Comparison of ENCODE assay signal across 11 mouse cellular contexts in genomic region chr7:114364041-114364440, GRCm38 (mm10). TPM values are rescaled to one million over a fixed set of nuclear protein-coding genes. Genes with fewer than 3 reads are reported as not detected.
DNase-seq lines count a peak whose midpoint lies in the region; ATAC-seq and TF ChIP-seq lines count a peak whose summit lies in the region.
"Had no signal": no experiment of that assay in that cellular context is flagged by ENCODE, and none has a peak within 500 bp of the region (broad histone marks: within the 10 kb centered on the region; RNA-seq: fewer than 3 reads in every experiment).

No protein-coding gene starts in this region.

- no peaks in the 10 kb centered on the region for H3K27me3 ChIP-seq in kidney, adult 2 months (replicated peaks; ENCODE audit: control insufficient read depth, insufficient read depth, low read length)
- H3K27me3 ChIP-seq: forebrain, embryonic 12.5 days had no signal

- H3K4me1 ChIP-seq in kidney, adult 2 months (ENCODE audit: control insufficient read depth, insufficient read depth, low read length) = peaks cover 8% of the 10 kb centered on the region
- H3K4me1 ChIP-seq: forebrain, embryonic 12.5 days had no signal

- no peak for ATAC-seq in monocyte, adult 5-6 weeks (replicated peaks; ENCODE audit: insufficient number of reproducible peaks, low FRiP score, low TSS enrichment, poor library complexity, severe bottlenecking)

- H3K4me3 ChIP-seq in kidney, adult 2 months (ENCODE audit: insufficient read depth, low read depth, low read length) = no peak overlapping the region
- H3K4me3 ChIP-seq: forebrain, embryonic 12.5 days; heart, adult 2 months; myocyte had no signal

- H3K27ac ChIP-seq in kidney, adult 2 months (ENCODE audit: insufficient read depth, low read depth, low read length) = no peak overlapping the region
- H3K27ac ChIP-seq: forebrain, embryonic 12.5 days; heart, adult 2 months; macrophage had no signal

- no peak for TF ChIP-seq POLR2A in kidney, adult 2 months (IDR thresholded peaks at IDR 0.05; ENCODE audit: low read depth, low read length)

- H3K36me3 ChIP-seq in kidney, adult 2 months (ENCODE audit: control insufficient read depth, insufficient read depth, low read length) = no peaks in the 10 kb centered on the region
- H3K36me3 ChIP-seq: forebrain, embryonic 12.5 days had no signal

- no peak for TF ChIP-seq CTCF in kidney, adult 2 months (conservative IDR thresholded peaks at IDR 0.05; ENCODE audit: insufficient read depth, insufficient read length, low read depth, low read length)

- DNase-seq in kidney, adult 2 months = peak; percentile 70
- no peak for DNase-seq in kidney, postnatal 4 days
- peak; percentile 55 for DNase-seq in Muller cell, postnatal 12 days (ENCODE audit: inconsistent ontology term)
- DNase-seq in adrenal gland, postnatal 10 days = peak; percentile 66
- DNase-seq in kidney, postnatal 25 days = peak; percentile 66 to 70
- no peak for DNase-seq in left cerebral cortex, adult 18-20 months (ENCODE audit: low spot score in 2 of 2)

- 15% methylated on average over 1 of the region's 1 CpGs for WGBS in kidney, adult 2 months

RNA-seq across cellular contexts. Expression of gene Pde3b, which starts 51.0 kb away (rescaled TPM):
- polyA plus RNA-seq in kidney, adult 2 months (2012; rRNA removed) = 5.6 and 8.9 TPM in 2 replicates
- total RNA-seq in adrenal gland, postnatal 10 days (2021) = 10 to 100 TPM; 41.6 to 55.3 TPM
- total RNA-seq in monocyte, adult 5-6 weeks (2017) = 58.9 to 108 TPM (median 74.6 TPM) in 3 replicates
- total RNA-seq in left cerebral cortex, adult 18-20 months (2021) = 1 to 10 TPM; 7.7 to 8.3 TPM

Comparison
In these comparisons a context has a peak if more than half of its experiments do, and no peak if none do; other contexts are left out.
1. DNase-seq: peak in kidney, adult 2 months (single experiment), Muller cell, postnatal 12 days (single experiment), adrenal gland, postnatal 10 days (single experiment) and kidney, postnatal 25 days (2 of 2); none in kidney, postnatal 4 days (0 of 2) and left cerebral cortex, adult 18-20 months (0 of 2).